Mouse (Mus musculus): Measurements from ENCODE around the gene Tspan7. TPM values are rescaled to one million over a fixed set of nuclear protein-coding genes. Genes with fewer than 3 reads are reported as not detected.
A peak's percentile ranks its signal among the peaks of the same experiment; 100 is the strongest.

The Tspan7 gene
- total and polyA plus RNA-seq, 2 experiments from 2014 or later, result 70.8 to 91.9 TPM

- Histone ChIP-seq H3K4me2 (ENCODE audit: low read depth, low read length) (no peak overlapping the region), H3K4me3 (ENCODE audit: low read depth, low read length) (no peak overlapping the region), H3K27ac (ENCODE audit: low read depth) (no peak overlapping the region), H3K27me3 (ENCODE audit: control insufficient read depth, insufficient read depth, low read length) (no peaks in the 10 kb centered on the region), H3K9ac (replicated peaks; ENCODE audit: low read depth, low read length) (no peak overlapping the region), H3K9me3 (replicated peaks; ENCODE audit: control insufficient read depth, low read length) (no peaks in the 10 kb centered on the region), H3K4me1 (ENCODE audit: control insufficient read depth, insufficient read depth) (no peaks in the 10 kb centered on the region), H3K36me3 (replicated peaks; ENCODE audit: control insufficient read depth, insufficient read depth, low read length) (no peaks in the 10 kb centered on the region)
- WGBS, result 84% methylated on average over 1 of the region's 1 CpGs
- TF ChIP-seq EP300 (IDR thresholded peaks at IDR 0.05; ENCODE audit: low read depth), result no peak
- no peak for TF ChIP-seq CTCF (IDR thresholded peaks at IDR 0.05; ENCODE audit: low read depth)
- ATAC-seq (ENCODE audit: insufficient read depth, low read depth), result no peak
- DNase-seq (ENCODE audit: low spot score), result no peak
Observed at GRCm38 (mm10) chrX:10477088-10477487, 7.9 kb upstream of the Tspan7 start.

- no peaks in the 10 kb centered on the region for H3K36me3 ChIP-seq (replicated peaks; ENCODE audit: control insufficient read depth, insufficient read depth, low read length)
- no peak overlapping the region for H3K9ac ChIP-seq (replicated peaks; ENCODE audit: low read depth, low read length)
- TF ChIP-seq EP300 (IDR thresholded peaks at IDR 0.05; ENCODE audit: low read depth) (no peak), CTCF (IDR thresholded peaks at IDR 0.05; ENCODE audit: low read depth) (no peak)
- H3K9me3 ChIP-seq (replicated peaks; ENCODE audit: control insufficient read depth, low read length), result no peaks in the 10 kb centered on the region
- DNase-seq (ENCODE audit: low spot score) (no peak), ATAC-seq (ENCODE audit: insufficient read depth, low read depth) (no peak)
- no peaks in the 10 kb centered on the region for H3K4me1 ChIP-seq (ENCODE audit: control insufficient read depth, insufficient read depth)
- 79% methylated on average over 10 of the region's 10 CpGs for WGBS
- H3K4me3 ChIP-seq (ENCODE audit: low read depth, low read length), result no peak overlapping the region
- no peaks in the 10 kb centered on the region for H3K27me3 ChIP-seq (ENCODE audit: control insufficient read depth, insufficient read depth, low read length)
- H3K4me2 ChIP-seq (ENCODE audit: low read depth, low read length), result no peak overlapping the region
- no peak overlapping the region for H3K27ac ChIP-seq (ENCODE audit: low read depth)
Observed at GRCm38 (mm10) chrX:10479031-10479886, 5.7 kb upstream of the Tspan7 start.

GRCm38 (mm10) chrX:10479943-10480342 is 5.0 kb upstream of the Tspan7 start:
- 74% methylated on average over 4 of the region's 4 CpGs for WGBS
- no peak for TF ChIP-seq CTCF (IDR thresholded peaks at IDR 0.05; ENCODE audit: low read depth)
- no peak for TF ChIP-seq EP300 (IDR thresholded peaks at IDR 0.05; ENCODE audit: low read depth)
- ATAC-seq (ENCODE audit: insufficient read depth, low read depth), result no peak

GRCm38 (mm10) chrX:10485664-10486211 is 780 bp downstream of the Tspan7 start:
- Histone ChIP-seq H3K9ac (replicated peaks; ENCODE audit: low read depth, low read length) (peak overlapping the region; percentile 66), H3K36me3 (replicated peaks; ENCODE audit: control insufficient read depth, insufficient read depth, low read length) (no peaks in the 10 kb centered on the region), H3K4me1 (ENCODE audit: control insufficient read depth, insufficient read depth) (no peaks in the 10 kb centered on the region), H3K9me3 (replicated peaks; ENCODE audit: control insufficient read depth, low read length) (no peaks in the 10 kb centered on the region), H3K27me3 (ENCODE audit: control insufficient read depth, insufficient read depth, low read length) (no peaks in the 10 kb centered on the region), H3K27ac (ENCODE audit: low read depth) (peak overlapping the region; percentile 68), H3K4me2 (ENCODE audit: low read depth, low read length) (peak overlapping the region; percentile 65), H3K4me3 (ENCODE audit: low read depth, low read length) (peak overlapping the region; percentile 62)
- TF ChIP-seq EP300 (IDR thresholded peaks at IDR 0.05; ENCODE audit: low read depth) (no peak), CTCF (IDR thresholded peaks at IDR 0.05; ENCODE audit: low read depth) (peak; percentile 25)
- DNase-seq (ENCODE audit: low spot score) (peak; percentile 50), ATAC-seq (ENCODE audit: insufficient read depth, low read depth) (peak; percentile 84)
- 9% methylated on average over 27 of the region's 27 CpGs for WGBS

More at GRCm38 (mm10) chrX:10479943-10480342, 5.0 kb upstream of the Tspan7 start:
- no peak overlapping the region for H3K27ac ChIP-seq (ENCODE audit: low read depth)
- H3K4me3 ChIP-seq (ENCODE audit: low read depth, low read length), result no peak overlapping the region
- H3K27me3 ChIP-seq (ENCODE audit: control insufficient read depth, insufficient read depth, low read length), result no peaks in the 10 kb centered on the region
- no peak overlapping the region for H3K4me2 ChIP-seq (ENCODE audit: low read depth, low read length)
- no peak overlapping the region for H3K9ac ChIP-seq (replicated peaks; ENCODE audit: low read depth, low read length)
- no peak for DNase-seq (ENCODE audit: low spot score)
- H3K9me3 ChIP-seq (replicated peaks; ENCODE audit: control insufficient read depth, low read length), result no peaks in the 10 kb centered on the region
- no peaks in the 10 kb centered on the region for H3K4me1 ChIP-seq (ENCODE audit: control insufficient read depth, insufficient read depth)
- H3K36me3 ChIP-seq (replicated peaks; ENCODE audit: control insufficient read depth, insufficient read depth, low read length), result no peaks in the 10 kb centered on the region

- ATAC-seq (ENCODE audit: insufficient read depth, low read depth) (no peak), DNase-seq (ENCODE audit: low spot score) (no peak)
- Histone ChIP-seq H3K27me3 (ENCODE audit: control insufficient read depth, insufficient read depth, low read length) (no peaks in the 10 kb centered on the region), H3K9ac (replicated peaks; ENCODE audit: low read depth, low read length) (no peak overlapping the region), H3K27ac (ENCODE audit: low read depth) (no peak overlapping the region), H3K9me3 (replicated peaks; ENCODE audit: control insufficient read depth, low read length) (no peaks in the 10 kb centered on the region), H3K4me3 (ENCODE audit: low read depth, low read length) (no peak overlapping the region), H3K4me2 (ENCODE audit: low read depth, low read length) (no peak overlapping the region), H3K4me1 (ENCODE audit: control insufficient read depth, insufficient read depth) (no peaks in the 10 kb centered on the region), H3K36me3 (replicated peaks; ENCODE audit: control insufficient read depth, insufficient read depth, low read length) (no peaks in the 10 kb centered on the region)
- TF ChIP-seq CTCF (IDR thresholded peaks at IDR 0.05; ENCODE audit: low read depth), result no peak
- TF ChIP-seq EP300 (IDR thresholded peaks at IDR 0.05; ENCODE audit: low read depth), result no peak
- WGBS, result 76% methylated on average over 2 of the region's 2 CpGs
Observed at GRCm38 (mm10) chrX:10498580-10498979, 13.6 kb downstream of the Tspan7 start.

All from heart, postnatal 0 days (tissue).